Mouse (Mus musculus) E14TG2a.4 (cell line): ENCODE results near the gene Pgghg.

Source experiments
- CTCF ChIP-seq: conservative IDR thresholded peaks from 2 replicates; pipeline ENCODE4 v1.5.1; 2014; ENCODE audit warnings: low read length
- NANOG ChIP-seq: IDR thresholded peaks from 2 replicates; pipeline ENCODE4 v1.6.1; 2014; ENCODE audit warnings: borderline replicate concordance, low read length, mixed read lengths

DNA sequence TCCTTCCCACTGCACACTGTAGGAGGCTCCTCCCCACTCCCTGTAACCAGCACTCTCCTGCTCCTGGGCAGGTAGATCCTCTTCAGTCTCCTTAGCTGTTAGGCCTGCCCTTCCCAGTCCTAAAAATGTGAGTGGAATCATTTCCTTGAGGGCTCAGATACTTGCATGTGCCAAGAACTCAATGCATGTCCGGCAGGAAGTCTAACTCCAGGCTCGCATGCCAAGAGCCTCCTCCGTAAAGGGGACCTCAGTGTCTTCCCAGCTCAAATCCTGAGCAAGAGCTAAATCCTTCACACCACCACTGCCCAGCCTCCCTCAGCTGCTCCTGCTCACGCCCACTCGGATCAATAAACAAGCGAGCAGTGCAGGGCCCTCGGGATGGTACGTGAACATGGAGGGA is 9.9 kb downstream of the Pgghg start:
- TF ChIP-seq CTCF (no peak), NANOG (no peak)
